Mouse (Mus musculus) heart, embryonic 15.5 days (tissue): Measurements from ENCODE around the gene Pcgf5. TPM values are rescaled to one million over a fixed set of nuclear protein-coding genes. Genes with fewer than 3 reads are reported as not detected.

Experiments used
- ATAC-seq: fragments of 200-750 bp; cut with Nextera tagmentation; replicated peaks from 2 replicates; pipeline ENCODE4 v1.8.0; 2017; ENCODE audit warnings: low read depth, moderate TSS enrichment; ENCODE audit not compliant: insufficient number of reproducible peaks, insufficient read depth, low FRiP score
- H3K27ac ChIP-seq: fragments of 300-500 bp; sonication (generic); 2 replicates; pipeline ENCODE4 v1.5.1; 2015; ENCODE audit warnings: mild to moderate bottlenecking, inconsistent platforms
- H3K27me3 ChIP-seq: fragments of 300-500 bp; sonication (generic); 2 replicates; pipeline ENCODE4 v1.6.1; 2015; ENCODE audit warnings: inconsistent platforms
- H3K36me3 ChIP-seq: fragments of 300-500 bp; sonication (generic); 2 replicates; pipeline ENCODE4 v1.6.1; 2015; ENCODE audit warnings: mild to moderate bottlenecking, inconsistent platforms
- H3K4me1 ChIP-seq: fragments of 300-500 bp; sonication (generic); replicated peaks from 2 replicates; pipeline ENCODE4 v1.6.1; 2015; ENCODE audit warnings: inconsistent platforms
- H3K4me2 ChIP-seq: fragments of 300-500 bp; sonication (generic); 2 replicates; pipeline ENCODE4 v1.6.1; 2015; ENCODE audit warnings: inconsistent platforms, mild to moderate bottlenecking, moderate library complexity
- H3K4me3 ChIP-seq: fragments of 300-500 bp; sonication (generic); 2 replicates; pipeline ENCODE4 v1.5.1; 2015; ENCODE audit warnings: mild to moderate bottlenecking, inconsistent platforms
- H3K9ac ChIP-seq: fragments of 300-500 bp; sonication (generic); 2 replicates; pipeline ENCODE4 v1.6.1; 2015; ENCODE audit warnings: mild to moderate bottlenecking, inconsistent platforms
- H3K9me3 ChIP-seq: fragments of 300-500 bp; sonication (generic); replicated peaks from 2 replicates; pipeline ENCODE4 v1.6.1; 2016; ENCODE audit warnings: inconsistent platforms
- WGBS: fragments of 180-500 bp; shearing (Covaris S2); methylation state at CpG from one replicate; pipeline ENCODE4 v1.1.7; 2015; ENCODE audit warnings: mixed read lengths; 5-methylcytosine and 5-hydroxymethylcytosine counted together
- polyA plus RNA-seq: library from polyadenylated mRNA; unstranded; fragments of >200 nt; fragmentation: Nextera tagmentation; extraction: Ambion mirVana; gene quantifications from 2 replicates; pipeline ENCODE4 v1.2.1, GENCODE M21; 2015

Pcgf5 gene
- 47.3 and 55.4 TPM in 2 replicates for polyA plus RNA-seq

DNA sequence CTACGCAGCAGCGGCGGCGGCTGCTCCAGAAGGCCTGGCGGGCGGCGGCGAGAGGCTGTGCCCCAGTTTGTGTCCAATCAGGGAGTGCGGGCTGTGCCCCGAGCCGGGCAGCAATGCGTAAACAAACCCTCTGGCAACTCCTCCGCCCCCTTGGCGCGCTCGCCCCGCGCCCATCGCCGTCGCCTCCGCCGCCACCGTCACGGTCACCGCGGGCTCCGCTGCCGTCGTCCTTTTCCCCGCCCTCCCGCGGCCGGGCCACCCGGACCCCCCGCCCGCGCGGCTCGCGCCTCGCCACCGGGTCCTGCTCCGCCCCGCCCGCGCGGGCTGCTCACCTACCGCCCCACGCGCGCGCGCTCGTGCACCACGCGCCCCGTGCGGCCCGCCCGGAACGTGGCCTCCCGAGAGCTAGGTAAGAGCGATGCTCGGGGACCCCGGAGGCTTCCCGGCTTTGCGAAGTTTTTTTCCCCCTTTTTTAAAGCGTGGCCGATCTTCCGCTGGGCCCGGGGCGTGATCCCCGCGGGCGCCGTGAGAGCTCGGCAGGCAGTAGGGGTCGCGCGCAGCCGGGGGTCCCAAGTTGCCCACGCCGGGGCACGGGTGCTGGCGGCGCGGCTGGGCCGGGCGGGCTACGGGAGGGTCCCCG, at the start of gene Pcgf5:
Pcgf5 (plus strand) TSS at position 149 of the 640 bp plus-strand sequence.
- Histone ChIP-seq H3K27ac (peak within 1 kb of the TSS; percentile 89), H3K9ac (peak within 1 kb of the TSS; percentile 80), H3K4me2 (peak within 1 kb of the TSS; percentile 96), H3K36me3 (no peaks in the 10 kb centered on the region), H3K9me3 (no peaks in the 10 kb centered on the region), H3K4me3 (peak within 1 kb of the TSS; percentile 90), H3K27me3 (peaks cover 13% of the 10 kb centered on the region; the same call in 1 of the 2 replicates), H3K4me1 (peaks cover 12% of the 10 kb centered on the region)
- ATAC-seq = peak; percentile 80
- 0% methylated on average over 90 of the region's 92 CpGs for WGBS

- H3K4me1 ChIP-seq = no peaks in the 10 kb centered on the region
- no peaks in the 10 kb centered on the region for H3K36me3 ChIP-seq
- H3K9me3 ChIP-seq = no peaks in the 10 kb centered on the region
- no peaks in the 10 kb centered on the region for H3K27me3 ChIP-seq
- H3K9ac ChIP-seq = no peak overlapping the region
- no peak overlapping the region for H3K4me2 ChIP-seq
- no peak overlapping the region for H3K27ac ChIP-seq
- H3K4me3 ChIP-seq = no peak overlapping the region
- ATAC-seq = no peak
- WGBS = 60% methylated on average over 5 of the region's 5 CpGs
Observed at GRCm38 (mm10) chr19:36305542-36305941, 42.6 kb upstream of the Pcgf5 start.

DNA sequence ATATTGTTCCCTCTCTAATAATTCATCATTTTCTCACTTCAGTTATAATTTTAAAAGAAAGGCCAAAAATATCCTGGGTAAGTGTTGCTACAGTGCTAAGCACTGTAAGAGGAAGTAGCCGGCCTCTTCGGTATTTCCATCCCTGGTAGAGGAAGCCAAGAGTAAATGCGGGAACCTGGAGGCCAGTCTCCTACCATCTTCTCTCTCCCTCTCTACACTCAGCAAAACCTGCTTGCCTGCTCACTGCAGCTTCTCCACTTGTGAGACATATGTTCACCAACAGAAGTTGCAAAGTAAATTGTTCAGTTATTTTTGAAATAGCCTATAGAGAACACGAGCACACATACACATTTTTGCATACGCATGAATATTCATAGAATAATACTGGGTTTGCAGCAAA, 34.1 kb upstream of the Pcgf5 start:
- Histone ChIP-seq H3K4me2 (no peak overlapping the region), H3K36me3 (no peaks in the 10 kb centered on the region), H3K4me1 (no peaks in the 10 kb centered on the region), H3K4me3 (no peak overlapping the region), H3K9ac (no peak overlapping the region), H3K27me3 (no peaks in the 10 kb centered on the region), H3K9me3 (no peaks in the 10 kb centered on the region), H3K27ac (no peak overlapping the region)
- 80% methylated on average over 5 of the region's 5 CpGs for WGBS
- ATAC-seq = no peak

DNA sequence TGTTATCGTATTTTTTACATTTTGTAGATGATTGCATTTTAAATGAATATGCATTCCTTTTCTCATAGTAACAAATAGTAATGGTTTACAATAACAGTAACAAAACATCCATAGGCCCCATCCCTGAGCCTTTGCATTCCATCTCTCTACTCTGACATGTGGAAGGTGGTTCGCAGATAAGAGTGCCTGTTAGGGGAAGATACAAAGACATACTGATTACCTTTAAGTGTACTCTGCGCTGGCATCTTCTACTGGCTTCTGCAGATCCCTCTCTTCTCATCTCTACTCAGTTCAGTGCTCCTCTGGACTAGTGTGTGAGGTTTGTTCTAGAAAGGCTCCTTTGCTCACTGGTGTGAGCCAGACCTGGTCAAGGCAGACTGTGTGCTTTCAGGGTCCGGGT, 28.4 kb upstream of the Pcgf5 start:
- no peaks in the 10 kb centered on the region for H3K9me3 ChIP-seq
- no peak overlapping the region for H3K9ac ChIP-seq
- H3K27me3 ChIP-seq = no peaks in the 10 kb centered on the region
- no peaks in the 10 kb centered on the region for H3K4me1 ChIP-seq
- H3K4me2 ChIP-seq = no peak overlapping the region
- no peak overlapping the region for H3K27ac ChIP-seq
- no peak overlapping the region for H3K4me3 ChIP-seq
- 66% methylated on average over 4 of the region's 4 CpGs for WGBS
- no peaks in the 10 kb centered on the region for H3K36me3 ChIP-seq
- no peak for ATAC-seq

DNA sequence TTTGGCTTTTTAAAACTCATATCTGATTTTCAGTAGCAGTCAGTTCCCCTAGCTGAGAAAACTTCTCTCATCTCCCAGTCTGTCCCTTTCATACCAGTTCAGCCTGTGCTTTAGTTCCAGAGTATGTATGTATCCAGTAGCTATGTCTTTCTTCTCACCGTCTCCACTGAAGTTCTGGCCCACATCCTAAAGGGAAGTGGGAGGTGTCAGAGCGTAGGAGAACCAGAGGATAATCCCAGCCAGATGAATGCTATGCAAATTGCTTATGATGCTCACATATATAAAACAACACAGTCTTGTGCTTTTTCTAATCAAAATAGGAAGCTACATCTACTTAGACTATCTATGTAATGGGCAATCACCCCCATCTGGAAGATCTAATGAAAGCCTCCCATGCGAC, 27.0 kb upstream of the Pcgf5 start:
- Histone ChIP-seq H3K4me2 (no peak overlapping the region), H3K27ac (no peak overlapping the region), H3K4me3 (no peak overlapping the region), H3K9ac (no peak overlapping the region), H3K36me3 (no peaks in the 10 kb centered on the region), H3K27me3 (no peaks in the 10 kb centered on the region), H3K9me3 (no peaks in the 10 kb centered on the region), H3K4me1 (no peaks in the 10 kb centered on the region)
- WGBS = 81% methylated on average over 3 of the region's 3 CpGs
- ATAC-seq = no peak

DNA sequence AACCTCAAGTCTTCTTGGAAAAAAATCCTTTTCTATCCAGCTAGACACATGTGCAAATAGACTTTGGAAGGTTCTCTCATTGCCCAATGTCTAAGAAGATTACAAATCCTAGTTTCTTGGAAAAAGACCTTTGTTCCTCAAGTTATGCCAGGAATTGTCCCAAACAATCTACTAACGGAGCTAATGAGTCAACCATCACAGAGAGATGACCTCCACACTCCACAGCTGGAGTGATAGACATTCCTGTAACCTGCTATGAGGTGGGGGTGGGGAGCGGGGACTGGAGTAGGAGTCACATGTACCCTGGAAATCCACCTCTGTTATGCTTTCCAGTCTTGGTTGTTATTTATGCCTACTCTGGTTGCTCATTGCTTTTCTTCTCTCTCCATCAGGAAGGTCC, 24.8 kb upstream of the Pcgf5 start:
- Histone ChIP-seq H3K27ac (no peak overlapping the region), H3K4me1 (no peaks in the 10 kb centered on the region), H3K9me3 (no peaks in the 10 kb centered on the region), H3K27me3 (no peaks in the 10 kb centered on the region), H3K4me2 (no peak overlapping the region), H3K9ac (no peak overlapping the region), H3K4me3 (no peak overlapping the region), H3K36me3 (no peaks in the 10 kb centered on the region)
- 59% methylated on average over 2 of the region's 2 CpGs for WGBS
- ATAC-seq = no peak

- WGBS = 38% methylated on average over 5 of the region's 5 CpGs
- no peak overlapping the region for H3K9ac ChIP-seq
Observed at GRCm38 (mm10) chr19:36328678-36329077, 19.4 kb upstream of the Pcgf5 start.

DNA sequence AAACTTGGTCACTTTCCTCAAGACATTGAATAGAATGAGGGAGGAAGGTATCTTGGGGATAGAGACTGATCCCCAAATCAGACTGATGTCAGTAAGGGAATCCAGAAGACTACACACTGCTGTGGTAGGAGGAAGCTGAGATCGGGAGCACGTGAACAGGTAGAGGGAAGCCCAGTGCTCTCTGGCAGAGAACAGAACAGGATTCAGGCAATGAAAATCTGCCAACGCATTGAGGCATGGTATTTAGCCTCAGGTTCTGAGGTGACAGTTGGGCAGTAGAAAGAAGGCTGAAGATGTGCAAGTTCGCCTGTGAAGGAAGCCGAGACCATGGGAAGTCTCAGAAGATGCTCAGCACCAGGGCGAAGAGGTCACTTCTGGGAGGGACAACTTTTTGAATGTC, 733 bp upstream of the Pcgf5 start:
- WGBS = 23% methylated on average over 6 of the region's 6 CpGs
- H3K9ac ChIP-seq = peak overlapping the region; percentile 80; the same call in 1 of the 2 replicates

More at GRCm38 (mm10) chr19:36328678-36329077, 19.4 kb upstream of the Pcgf5 start:
- Histone ChIP-seq H3K27ac (no peak overlapping the region), H3K27me3 (no peaks in the 10 kb centered on the region), H3K36me3 (no peaks in the 10 kb centered on the region), H3K4me2 (no peak overlapping the region), H3K9me3 (no peaks in the 10 kb centered on the region), H3K4me3 (no peak overlapping the region), H3K4me1 (no peaks in the 10 kb centered on the region)
- no peak for ATAC-seq

GRCm38 (mm10) chr19:36347831-36348160, 313 bp upstream of the Pcgf5 start:
- Histone ChIP-seq H3K4me3 (peak overlapping the region; percentile 90), H3K9me3 (no peaks in the 10 kb centered on the region), H3K27me3 (peaks cover 13% of the 10 kb centered on the region; the same call in 1 of the 2 replicates), H3K9ac (peak overlapping the region; percentile 80), H3K4me1 (peaks cover 12% of the 10 kb centered on the region), H3K27ac (peak overlapping the region; percentile 89), H3K4me2 (peak overlapping the region; percentile 96), H3K36me3 (no peaks in the 10 kb centered on the region)
- no peak for ATAC-seq
- WGBS = 1% methylated on average over 11 of the region's 11 CpGs

More for the DNA sequence above, 733 bp upstream of the Pcgf5 start:
- ATAC-seq = no peak
- Histone ChIP-seq H3K4me3 (peak overlapping the region; percentile 90), H3K27ac (peak overlapping the region; percentile 89), H3K36me3 (no peaks in the 10 kb centered on the region), H3K27me3 (peaks cover 13% of the 10 kb centered on the region; the same call in 1 of the 2 replicates), H3K4me1 (peaks cover 12% of the 10 kb centered on the region), H3K4me2 (peak overlapping the region; percentile 96), H3K9me3 (no peaks in the 10 kb centered on the region)

- peak overlapping the region; percentile 96 for H3K4me2 ChIP-seq
- peaks cover 12% of the 10 kb centered on the region for H3K4me1 ChIP-seq
- peak; percentile 72 for ATAC-seq
- H3K9me3 ChIP-seq = no peaks in the 10 kb centered on the region
- H3K27me3 ChIP-seq = peaks cover 13% of the 10 kb centered on the region; the same call in 1 of the 2 replicates
- no peaks in the 10 kb centered on the region for H3K36me3 ChIP-seq
- WGBS = under 1% methylated on average over 85 of the region's 85 CpGs
- H3K4me3 ChIP-seq = peak overlapping the region; percentile 90
- H3K9ac ChIP-seq = peak overlapping the region; percentile 80
- peak overlapping the region; percentile 89 for H3K27ac ChIP-seq
Observed at GRCm38 (mm10) chr19:36348801-36349486, 835 bp downstream of the Pcgf5 start.

DNA sequence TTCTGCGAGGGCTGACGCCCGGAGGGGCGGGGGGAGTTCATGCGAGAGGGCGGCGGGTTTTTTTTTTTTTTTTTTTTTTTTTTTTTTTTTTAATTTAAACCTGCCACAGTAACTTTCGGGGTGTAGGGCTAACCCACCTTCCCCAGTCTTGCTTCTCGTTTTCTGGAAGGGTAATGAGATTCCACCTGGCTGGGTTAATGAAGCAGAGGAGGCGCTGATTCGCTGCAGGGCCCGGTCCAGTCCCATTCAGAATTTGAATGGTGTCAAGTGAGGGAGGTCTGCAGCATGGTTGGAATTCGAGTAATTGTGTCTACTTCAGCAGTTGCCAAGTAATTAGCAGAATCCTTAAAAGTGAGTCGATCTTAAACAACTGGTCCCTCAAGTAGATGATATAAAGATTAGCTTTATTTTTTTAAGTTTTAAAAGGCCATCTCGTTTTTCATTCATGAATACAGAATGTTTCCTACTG, 1.4 kb downstream of the Pcgf5 start:
- 7% methylated on average over 14 of the region's 15 CpGs for WGBS
- Histone ChIP-seq H3K9ac (peak overlapping the region; percentile 80), H3K9me3 (no peaks in the 10 kb centered on the region), H3K4me1 (peaks cover 12% of the 10 kb centered on the region), H3K27me3 (peaks cover 13% of the 10 kb centered on the region; the same call in 1 of the 2 replicates), H3K27ac (peak overlapping the region; percentile 89), H3K36me3 (no peaks in the 10 kb centered on the region), H3K4me3 (peak overlapping the region; percentile 90), H3K4me2 (peak overlapping the region; percentile 96)
- ATAC-seq = no peak
